Mouse (Mus musculus) T-cell, adult 2 months (primary cell): ENCODE results near the gene Esp1.
"Not testable (repeated sequence)": the region's sequence is repeated elsewhere in the genome, so short reads cannot be mapped to it uniquely, and the experiment has no call there.

ENCODE experiments used
- DNase-seq: peaks from one replicate; pipeline ENCODE4 v3.0.0; 2022; ENCODE audit warnings: low spot score

Esp1 gene

GRCm38 (mm10) chr17:40726820-40727219, at the start of gene Esp1:
TSS of gene Esp1 (plus strand) at chr17:40727120.
- no peak for DNase-seq

GRCm38 (mm10) chr17:40716273-40716672, 10.6 kb upstream of the Esp1 start:
- no peak for DNase-seq

GRCm38 (mm10) chr17:40717055-40717454, 9.9 kb upstream of the Esp1 start:
- DNase-seq: not testable (repeated sequence)

GRCm38 (mm10) chr17:40731296-40731695, 4.4 kb downstream of the Esp1 start:
- DNase-seq: no peak

GRCm38 (mm10) chr17:40731724-40732123, 4.8 kb downstream of the Esp1 start:
- no peak for DNase-seq

GRCm38 (mm10) chr17:40763662-40764061, 36.7 kb downstream of the Esp1 start:
- no peak for DNase-seq

- no peak for DNase-seq
These were observed 40.2 kb downstream of the Esp1 start for GRCm38 (mm10) chr17:40767120-40767519.
